Mouse (Mus musculus) frontal cortex, postnatal 36 days (tissue): Measurements from ENCODE around the gene Tifa.
"Not testable (repeated sequence)": the region's sequence is repeated elsewhere in the genome, so short reads cannot be mapped to it uniquely, and the experiment has no call there.

Experiments
- DNase-seq, 2 experiments: peaks; one replicate each; pipeline ENCODE4 v3.0.0; 2022; ENCODE audit warnings: low spot score in 2 of 2

Gene Tifa

GRCm38 (mm10) chr3:127789500-127790191, at the start of gene Tifa:
Gene Tifa (plus strand): TSS chr3:127789805.
- DNase-seq = peak; percentile 28 to 38

- no peak for DNase-seq
These were observed 48.1 kb upstream of the Tifa start for GRCm38 (mm10) chr3:127741473-127741872.

DNA sequence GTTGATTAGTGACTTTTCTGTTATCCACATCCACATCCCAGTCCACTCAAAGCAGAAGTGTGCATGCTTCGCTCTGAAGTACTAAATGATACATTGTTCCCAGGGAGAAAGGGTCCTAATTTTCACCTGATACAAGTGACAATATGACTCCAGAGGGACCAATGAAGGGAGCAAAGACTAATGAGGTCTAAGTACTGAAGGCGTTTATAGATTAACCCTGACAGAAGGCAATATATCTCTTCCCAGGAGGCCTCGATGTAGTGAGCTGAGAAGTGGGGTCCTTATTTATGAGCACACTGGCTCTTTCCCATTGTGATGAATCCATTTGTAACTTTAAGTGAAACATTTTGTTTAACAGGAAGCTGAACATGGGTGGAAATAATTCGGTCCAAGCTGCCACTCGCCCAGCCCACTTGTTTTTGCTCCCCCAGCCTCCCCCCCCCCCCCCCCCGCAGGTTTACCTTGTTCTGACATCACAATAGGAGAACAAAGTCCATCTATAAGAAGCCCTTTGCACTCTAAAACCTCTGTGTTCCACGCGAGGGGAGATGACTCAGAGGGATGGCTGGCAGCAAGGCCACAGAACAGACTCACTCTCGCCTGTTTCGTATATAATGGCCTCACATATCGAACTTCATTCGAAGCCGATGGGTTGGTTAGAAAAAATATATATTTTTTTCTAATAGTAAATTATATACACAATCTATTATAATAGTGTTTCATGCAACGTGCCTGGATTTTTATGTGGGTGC, 45.8 kb upstream of the Tifa start:
- no peak for DNase-seq

- no peak for DNase-seq
These were observed 44.1 kb upstream of the Tifa start for GRCm38 (mm10) chr3:127745504-127745903.

DNA sequence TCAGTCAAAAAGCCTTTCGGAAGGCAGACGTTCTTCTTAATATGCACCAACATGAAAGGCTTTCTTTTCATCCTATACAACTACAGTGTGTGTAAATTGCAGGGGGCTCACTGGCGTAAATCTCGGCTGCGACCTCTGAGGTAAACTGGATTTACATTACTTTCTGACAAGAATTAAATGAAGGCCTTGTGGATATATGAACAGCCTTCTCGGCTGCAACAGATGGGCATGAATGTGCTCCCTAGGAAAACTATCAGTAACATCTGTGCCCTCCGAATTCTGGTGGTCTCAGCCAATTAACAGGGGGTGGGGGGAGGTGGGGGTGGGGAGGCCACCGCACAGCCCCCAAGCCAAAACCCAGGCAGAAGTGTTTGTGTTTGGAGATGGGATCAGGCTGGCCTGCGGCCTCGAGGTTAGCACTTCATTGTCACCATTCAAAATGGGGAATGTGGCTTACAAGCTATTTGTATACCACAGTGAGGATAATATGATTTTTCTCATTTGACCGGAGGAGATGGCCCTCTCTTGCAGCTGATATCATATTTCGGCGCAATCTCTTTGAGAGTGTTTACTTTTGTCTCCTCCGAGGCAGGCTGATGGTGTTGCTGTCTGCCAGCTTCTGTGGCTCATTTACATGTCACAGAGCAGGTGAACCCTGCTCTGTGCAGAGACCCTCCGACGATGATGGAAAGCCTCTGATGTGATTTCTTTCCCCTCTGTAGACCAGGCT, 43.5 kb upstream of the Tifa start:
- no peak for DNase-seq

DNA sequence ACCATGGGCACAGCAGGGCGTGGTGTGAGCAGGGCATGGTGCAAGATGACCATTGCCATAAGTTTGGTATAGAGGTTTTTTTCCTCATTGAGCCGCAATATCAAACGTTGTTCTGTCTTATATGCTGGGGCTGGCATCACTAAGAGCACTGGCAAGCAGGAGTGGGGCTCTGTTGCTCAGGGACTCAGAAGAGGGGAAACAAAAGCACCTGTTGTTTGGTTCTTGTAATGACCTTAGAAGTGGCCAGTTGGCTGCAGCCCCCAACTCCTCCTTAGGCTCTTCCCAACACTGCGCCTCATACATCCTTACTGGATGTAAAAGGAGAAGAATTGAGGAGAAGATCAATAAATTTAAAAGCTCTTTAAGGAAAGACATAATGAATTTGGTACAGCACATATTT, 41.0 kb upstream of the Tifa start:
- DNase-seq = no peak

- no peak for DNase-seq
These were observed 40.3 kb upstream of the Tifa start for GRCm38 (mm10) chr3:127749266-127749665.

DNA sequence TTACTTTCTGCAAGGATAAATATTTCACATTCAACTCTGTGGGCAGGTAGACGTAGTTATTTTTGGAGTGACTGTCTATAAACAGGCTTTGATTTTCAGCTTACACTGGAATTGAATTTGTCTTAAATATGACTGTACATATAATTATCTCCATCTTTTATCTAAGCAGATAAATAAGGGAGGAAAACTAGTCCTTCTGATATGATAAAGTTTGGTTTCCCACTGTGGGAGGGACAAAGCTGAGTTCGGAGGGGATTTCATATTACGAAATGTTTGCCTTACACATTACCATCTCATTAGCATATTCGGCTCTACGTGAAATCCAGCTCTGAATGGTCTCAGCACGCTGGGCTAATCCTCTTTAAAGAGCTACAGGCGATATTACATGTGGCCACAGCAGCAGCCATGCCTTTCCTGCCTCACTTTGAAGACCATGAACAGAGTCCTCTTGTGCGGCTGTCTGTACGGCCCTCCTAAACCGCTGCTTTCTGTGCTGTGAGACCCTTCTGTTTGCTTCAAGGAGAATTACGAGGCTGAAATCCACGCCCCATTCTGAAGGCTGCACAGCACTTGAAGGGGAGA, 39.5 kb upstream of the Tifa start:
- DNase-seq = no peak

DNA sequence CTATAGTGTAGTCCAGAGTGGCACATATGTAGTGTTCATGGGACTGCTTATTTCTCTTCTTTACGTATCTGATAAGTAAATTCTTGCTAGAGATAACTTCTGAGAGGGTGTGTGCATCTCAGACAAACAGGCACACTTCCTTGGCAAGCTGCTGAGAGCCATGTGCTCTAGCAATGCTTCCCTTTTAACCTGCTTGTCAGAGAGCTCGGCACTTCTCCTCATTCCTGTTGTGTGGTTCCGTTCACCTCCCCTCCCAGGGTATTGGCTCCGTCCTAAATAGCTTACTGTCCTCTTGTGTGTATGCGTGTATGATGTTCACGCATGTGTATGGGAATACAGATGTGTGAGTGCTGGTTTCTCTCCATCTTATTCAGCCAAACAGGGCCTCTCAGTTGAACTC, 33.1 kb upstream of the Tifa start:
- no peak for DNase-seq

GRCm38 (mm10) chr3:127757886-127758301, 31.7 kb upstream of the Tifa start:
- DNase-seq = no peak

DNA sequence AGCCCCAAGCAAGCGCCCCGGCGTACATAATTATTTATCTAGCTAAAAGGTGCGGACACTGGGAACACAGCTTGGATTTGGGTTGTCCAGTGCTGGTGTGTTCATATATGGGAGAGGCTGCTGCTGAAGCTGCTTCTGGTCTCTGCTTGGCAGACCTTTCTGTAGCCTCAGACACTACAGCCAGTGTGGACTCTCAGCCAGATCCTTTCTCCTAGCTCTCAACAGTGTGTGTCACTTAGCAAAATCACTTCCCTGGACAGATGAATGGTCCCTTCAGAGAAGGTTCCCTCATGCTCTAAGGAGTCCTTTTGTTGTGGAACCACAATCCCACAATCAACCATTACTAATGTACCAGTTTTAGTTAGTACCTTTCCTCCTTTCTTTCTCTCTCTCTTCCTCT, 30.8 kb upstream of the Tifa start:
- no peak for DNase-seq

GRCm38 (mm10) chr3:127759212-127759611, 30.4 kb upstream of the Tifa start:
- DNase-seq = peak; percentile 56 to 74

DNA sequence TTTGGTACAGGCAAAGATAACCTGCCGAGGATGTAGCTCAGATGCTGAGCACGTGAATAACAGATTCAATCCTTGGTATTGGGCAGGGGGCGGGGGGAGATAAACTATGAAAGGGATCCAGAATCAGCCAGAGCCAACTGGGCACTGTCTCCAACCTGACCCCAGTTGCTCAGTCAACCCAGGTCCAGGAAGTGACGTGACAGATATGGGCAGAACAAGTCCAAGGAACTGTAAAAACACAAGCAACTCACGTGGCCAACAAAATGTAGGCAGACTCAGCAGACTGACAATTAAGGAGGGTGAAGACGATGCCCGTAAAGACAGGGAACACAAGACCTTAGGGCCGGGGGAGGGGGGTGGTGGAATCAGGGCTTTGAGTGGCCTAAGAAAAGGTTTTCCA, 27.2 kb upstream of the Tifa start:
- no peak for DNase-seq

DNA sequence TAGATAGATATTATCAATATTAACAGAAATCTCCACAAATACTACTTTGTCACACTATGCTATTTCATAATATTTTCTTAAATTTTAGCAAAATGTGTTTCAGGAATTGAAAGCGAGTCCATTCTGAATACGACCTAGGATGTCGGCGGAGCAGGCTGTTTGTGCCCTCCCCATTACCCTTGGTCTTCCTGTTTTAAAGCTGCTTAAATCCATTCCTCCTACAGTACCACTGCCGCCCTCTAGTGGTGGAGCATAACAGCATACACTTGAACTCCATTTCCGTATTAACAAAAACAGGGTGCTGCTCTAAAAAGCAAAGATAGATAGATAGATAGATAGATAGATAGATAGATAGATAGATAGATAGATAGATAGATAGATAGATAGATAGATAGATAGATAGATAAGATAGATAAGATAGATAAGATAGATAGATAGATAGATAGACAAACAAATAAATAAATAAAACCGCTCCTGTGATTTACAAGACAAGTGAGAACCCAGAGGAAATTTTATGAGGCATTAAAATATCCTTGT, 26.5 kb upstream of the Tifa start:
- DNase-seq = peak; percentile 54 to 69

DNA sequence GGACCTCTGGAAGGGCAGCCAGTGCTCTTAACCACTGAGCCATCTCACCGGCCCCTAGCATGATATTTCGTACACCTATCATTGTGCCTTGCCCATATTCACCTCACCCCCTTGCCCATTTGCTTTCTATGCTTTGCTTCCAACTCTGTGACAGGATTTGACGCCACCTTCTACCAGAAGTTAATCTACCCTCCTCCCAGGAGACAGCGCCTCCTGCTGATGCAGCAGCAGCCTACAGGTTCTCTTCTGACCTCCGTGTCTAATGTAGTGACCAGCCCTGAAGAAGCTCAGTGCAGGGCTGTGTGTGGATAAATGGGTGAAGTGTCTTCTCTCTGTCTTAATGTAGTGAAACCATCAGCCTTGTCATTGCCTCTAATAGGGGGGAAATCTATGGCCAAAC, 25.1 kb upstream of the Tifa start:
- DNase-seq = no peak

GRCm38 (mm10) chr3:127765971-127766370, 23.6 kb upstream of the Tifa start:
- DNase-seq = no peak

DNA sequence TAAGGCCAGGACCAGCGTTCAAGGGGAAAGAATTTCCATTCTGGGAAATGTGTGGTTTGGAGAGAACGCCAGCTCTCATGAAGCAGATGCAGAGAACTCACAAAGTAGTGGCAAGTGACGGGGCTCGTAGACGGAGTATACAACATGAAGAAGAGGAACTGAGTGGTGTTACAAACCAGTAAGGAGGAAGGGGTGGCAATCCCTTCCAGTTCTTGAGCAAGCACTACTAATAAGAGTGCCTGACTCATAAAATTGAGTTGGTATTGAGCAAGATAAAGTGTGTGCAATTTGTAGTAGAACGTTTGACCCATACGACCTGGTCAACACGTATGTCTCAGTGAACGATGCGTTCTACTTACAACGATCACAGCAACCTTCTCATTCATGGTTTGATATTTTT, 20.5 kb upstream of the Tifa start:
- no peak for DNase-seq

- DNase-seq = peak; percentile 33 to 46
These were observed 9.5 kb upstream of the Tifa start, which contains the start of gene Alpk1 for GRCm38 (mm10) chr3:127780021-127780644. Gene Alpk1 (minus strand): TSS chr3:127780527.

GRCm38 (mm10) chr3:127780921-127781320, 8.7 kb upstream of the Tifa start:
- no peak for DNase-seq

DNA sequence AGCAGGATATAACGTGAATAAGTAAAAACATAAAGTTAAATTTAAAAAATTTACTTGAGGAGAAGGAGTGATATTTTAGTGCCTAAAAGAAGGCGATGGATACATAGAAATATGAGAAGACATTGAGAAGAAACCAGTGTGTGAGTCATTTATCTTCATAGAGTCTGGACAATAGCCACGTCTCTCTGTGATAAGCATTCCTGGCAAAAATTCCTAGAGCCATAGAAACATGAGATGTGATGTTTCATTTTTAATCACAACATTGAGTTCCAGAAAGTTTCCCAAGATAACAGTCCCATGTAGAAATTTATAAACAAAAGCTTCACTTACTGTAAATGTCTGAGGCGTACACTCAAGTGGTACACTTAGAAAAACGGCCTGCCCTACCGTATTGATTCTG, 6.7 kb upstream of the Tifa start:
- no peak for DNase-seq

GRCm38 (mm10) chr3:127783680-127784079, 5.9 kb upstream of the Tifa start:
- not testable (repeated sequence) for DNase-seq

DNA sequence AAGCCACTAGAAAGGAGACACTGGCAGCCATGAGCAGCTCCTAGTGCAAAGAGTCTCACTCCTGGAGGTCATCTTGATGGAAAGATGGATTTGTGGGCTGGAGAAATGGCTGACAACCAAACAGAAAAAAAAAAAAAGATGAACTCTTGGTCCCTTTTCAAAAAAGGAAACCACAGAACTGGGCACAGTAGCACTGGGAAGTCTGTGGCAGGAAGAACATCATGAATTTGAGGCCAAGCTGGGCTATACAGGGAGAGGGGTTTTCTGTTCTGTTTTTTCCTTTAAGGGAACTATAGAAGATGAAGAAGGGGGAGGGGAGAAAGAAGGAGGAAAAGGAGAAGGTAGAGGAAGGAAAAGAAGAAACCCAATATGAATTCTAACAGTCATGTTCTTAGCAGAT, 2.6 kb upstream of the Tifa start:
- DNase-seq = no peak
